Mouse (Mus musculus) gastrocnemius, adult 8-10 months (tissue): Measurements from ENCODE around the gene Msh4. TPM values are rescaled to one million over a fixed set of nuclear protein-coding genes. Genes with fewer than 3 reads are reported as not detected.
A peak's percentile ranks its signal among the peaks of the same experiment; 100 is the strongest.

Source experiments
- DNase-seq, 2 experiments: peaks; one replicate each; pipeline ENCODE4 v3.0.0; 2022; ENCODE audit warnings: low spot score in 2 of 2
- total RNA-seq, 4 experiments: library from RNA; stranded (reverse); gene quantifications; 2 replicates each; pipeline ENCODE4 v1.2.4; 2022

Gene Msh4
- total RNA-seq = under 1 TPM in 1 of 4 experiments, not detected in 3; 0.11 TPM

DNA sequence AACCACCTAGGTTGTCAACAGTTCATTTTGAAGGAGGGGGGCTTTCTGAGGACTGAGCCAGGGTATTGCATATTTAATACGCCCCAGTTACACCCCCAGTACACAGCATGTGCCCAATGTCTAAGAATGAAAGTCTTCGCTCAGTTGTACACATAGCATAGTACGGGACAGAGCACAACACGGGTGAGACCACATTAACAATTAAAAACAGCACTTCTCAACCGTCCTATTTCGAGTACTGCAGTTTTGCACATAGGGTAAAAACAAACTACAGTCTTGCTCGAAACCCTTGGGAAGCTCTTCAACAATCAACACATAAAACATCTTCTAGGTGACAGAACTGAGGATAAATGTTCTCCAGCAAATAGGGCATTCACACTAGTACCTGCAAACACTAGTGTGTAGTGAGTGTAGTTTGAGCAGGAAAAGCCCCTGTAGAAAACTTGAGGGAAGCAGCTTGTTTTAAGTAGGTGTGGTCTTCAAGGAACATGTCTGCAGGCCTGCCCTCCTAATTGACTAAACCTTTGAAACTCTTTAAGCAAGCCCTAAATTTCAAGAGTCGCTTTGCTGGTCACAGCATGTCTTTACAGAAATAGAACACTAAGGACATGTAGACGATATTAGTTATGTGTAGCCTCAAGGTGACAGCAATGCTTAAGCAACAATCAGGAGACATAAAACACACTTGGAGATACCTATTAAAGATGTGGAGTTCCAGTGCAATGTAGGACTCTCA lies at the start of gene Msh4:
Gene Msh4, minus strand, starts transcription at position 3 of the 736 bp plus-strand sequence.
- no peak for DNase-seq

DNA sequence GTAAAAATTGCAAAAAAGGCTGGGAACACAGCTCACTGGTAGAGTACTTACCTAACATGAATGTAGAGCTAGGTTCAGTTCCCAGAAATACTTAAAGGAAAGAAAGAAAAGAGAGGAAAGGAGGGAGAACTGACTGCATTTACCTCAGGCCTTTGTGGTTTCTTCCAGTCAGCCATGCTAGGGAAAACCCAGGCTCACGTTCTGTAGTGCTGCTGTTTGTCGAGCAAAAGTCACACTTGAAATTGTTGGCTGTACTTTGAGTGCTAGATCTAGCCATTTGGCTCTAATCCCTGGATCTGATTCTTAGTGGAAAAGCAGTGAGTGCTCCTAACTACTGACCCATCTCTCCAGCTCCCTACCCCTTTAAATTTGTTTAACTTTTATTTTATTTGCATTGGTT lies 42.2 kb upstream of the Msh4 start:
- no peak for DNase-seq

DNA sequence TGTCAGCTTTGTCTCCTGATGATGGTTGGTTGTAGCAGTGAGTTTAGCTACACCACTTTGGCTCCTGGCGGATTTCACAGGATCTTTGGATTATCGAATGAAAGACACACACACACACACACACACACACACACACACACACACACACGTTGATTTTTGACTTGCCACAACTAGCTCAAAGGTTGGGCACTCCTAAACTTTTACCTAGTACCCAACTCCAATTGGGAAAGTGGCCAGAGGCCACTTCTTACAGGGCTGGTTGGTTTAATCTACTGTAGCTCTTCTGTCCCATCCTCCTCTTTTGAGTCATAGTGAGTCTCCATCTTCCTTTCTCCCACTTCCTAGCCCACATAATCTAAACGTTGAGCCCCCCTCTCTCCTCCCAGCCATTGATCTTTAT lies 41.3 kb upstream of the Msh4 start:
- DNase-seq = no peak

DNA sequence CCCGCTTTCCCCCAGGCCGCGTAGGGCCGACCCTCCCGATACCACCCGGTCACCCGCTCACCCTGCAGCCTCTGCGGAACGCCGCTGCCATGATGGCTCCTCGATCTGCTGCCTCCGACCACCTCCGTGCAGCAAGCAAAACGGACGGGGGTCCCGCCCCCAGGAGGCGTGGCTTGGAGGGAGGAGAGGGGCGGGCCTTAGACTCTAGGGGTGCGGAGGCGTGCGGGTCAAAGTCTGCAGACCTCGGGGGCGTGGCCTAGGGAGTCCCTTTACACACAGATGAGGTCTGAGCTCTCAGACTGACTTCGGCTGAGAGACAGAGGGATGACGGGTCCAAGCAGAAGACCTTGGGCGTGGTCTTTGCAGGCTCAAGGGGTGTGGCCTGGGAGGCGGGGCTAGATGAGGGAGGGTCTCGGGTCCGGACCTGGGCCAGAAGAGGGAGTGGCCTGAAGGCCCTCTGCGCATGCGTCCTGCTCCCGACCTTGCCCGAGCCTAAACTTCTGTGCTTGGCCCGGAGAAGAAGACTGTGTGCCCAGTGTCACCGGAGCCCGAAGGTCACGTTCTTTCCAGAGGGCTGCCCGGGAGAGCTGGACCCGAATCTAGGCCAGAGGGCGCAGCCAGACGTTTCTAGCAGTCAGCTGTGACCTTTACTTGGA lies 38.5 kb upstream of the Msh4 start, which contains the start of gene Acadm:
Gene Acadm, minus strand, starts transcription at position 298 of the 656 bp plus-strand sequence.
- DNase-seq = peak; percentile 97 to 98

- DNase-seq = no peak
These were observed 38.0 kb upstream of the Msh4 start for GRCm38 (mm10) chr3:153943901-153944334.

GRCm38 (mm10) chr3:153943003-153943640 lies 37.2 kb upstream of the Msh4 start:
- DNase-seq = no peak

GRCm38 (mm10) chr3:153941613-153942012 lies 35.7 kb upstream of the Msh4 start:
- no peak for DNase-seq

DNA sequence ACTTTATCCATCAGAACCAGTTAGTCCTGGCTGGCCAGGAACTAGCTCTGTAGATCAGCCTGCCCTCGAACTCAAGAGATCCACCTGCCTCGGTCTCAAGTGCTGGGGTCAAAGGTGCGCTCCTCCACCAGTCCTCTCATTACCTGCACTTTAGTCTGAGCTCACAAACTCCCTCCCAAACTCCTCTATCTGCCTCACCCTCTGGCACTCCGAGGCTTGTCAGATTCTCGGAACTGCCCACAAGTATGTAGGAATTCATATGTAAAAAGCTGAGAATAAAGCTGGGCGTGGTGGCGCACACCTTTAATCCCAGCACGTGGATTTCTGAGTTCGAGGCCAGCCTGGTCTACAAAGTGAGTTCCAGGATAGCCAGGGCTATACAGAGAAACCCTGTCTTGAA lies 34.5 kb upstream of the Msh4 start:
- DNase-seq = no peak

GRCm38 (mm10) chr3:153940021-153940420 lies 34.1 kb upstream of the Msh4 start:
- no peak for DNase-seq

DNA sequence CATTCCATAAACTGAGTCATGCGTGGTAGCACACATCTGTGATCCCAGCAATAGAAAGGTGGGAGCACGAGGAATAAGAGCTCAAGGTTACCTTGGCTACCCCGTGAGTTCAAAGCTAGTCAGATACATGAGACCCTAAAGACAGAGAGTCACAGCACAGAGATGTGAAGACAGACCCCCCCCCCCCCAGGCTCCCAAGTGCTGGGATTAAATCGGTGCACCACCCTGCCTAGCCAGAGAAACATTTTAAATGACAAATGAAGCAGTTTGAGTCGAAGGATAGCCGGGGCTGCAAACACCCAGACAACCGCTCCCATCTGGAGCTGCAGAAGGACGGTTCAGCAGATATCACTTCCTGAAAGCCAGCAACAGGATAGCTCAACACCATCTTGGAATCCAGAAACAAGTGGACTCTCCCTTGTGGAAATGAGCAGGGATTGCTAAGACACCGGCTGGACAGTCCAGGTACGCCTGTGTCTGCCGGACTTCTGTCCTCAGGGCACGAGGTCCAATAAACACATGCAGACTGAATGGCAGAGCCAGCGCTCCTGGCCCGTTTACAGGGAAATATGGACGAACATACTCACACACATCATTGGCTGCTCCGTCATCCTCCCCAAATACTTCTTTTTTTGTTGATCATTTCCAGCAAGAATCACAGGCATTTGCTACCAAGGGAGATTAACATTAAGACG lies 31.3 kb upstream of the Msh4 start:
- no peak for DNase-seq

DNA sequence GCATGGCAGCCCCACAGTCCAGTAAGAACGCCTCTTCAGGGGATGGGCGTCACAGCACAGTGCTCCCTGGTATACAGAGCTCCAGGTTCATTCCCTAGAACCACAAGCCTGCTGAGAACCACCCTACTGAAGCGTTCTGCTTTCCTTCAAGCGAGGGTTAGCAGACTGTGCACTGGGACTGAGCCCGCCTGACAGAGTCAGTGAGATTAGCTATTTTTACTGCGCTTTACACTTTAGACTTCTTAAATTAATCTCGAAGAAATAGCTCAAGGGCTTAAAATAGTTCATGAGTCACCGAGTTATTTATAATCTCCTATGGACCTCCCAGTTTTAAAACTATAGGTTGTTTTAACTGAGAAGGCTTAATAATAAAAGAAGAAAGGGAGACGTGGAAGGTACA lies 29.9 kb upstream of the Msh4 start:
- no peak for DNase-seq

DNA sequence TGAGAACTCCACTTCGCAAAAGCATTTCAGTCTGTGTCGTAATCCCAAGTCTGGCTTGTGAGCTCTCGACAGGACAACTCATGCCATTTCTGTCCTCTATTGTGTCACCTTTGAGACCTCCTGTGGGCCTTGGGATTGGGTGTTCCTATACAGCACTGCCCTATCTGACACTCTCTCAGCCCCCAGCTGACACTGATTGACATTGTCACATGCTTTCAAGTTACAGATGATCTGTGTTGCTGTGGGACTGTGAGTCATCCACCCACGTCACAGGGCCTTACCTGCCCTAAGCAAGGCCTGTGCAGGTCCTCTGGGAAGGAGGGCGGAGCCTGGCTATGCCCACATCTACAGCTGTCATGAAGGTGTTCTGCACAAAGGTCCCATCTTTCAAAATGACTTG lies 26.5 kb upstream of the Msh4 start:
- DNase-seq = no peak

DNA sequence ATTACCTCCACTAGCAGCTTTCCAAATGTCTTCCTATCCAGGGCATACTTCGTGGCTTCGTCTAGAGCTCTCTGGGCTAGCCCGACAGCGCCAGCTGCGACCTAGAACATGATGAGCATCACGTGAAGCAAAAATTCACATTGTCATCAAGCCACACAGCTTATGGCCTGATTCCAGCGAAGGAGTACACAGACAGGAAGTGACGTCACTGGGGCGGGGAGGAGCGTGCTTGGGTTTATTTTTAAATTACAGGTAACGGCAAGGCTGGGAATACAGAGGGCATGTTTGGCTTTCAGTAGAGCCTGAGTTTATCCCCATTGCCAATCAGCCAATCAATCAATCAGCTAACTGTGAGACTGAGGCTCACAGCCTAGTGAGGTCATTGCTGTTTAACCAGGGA lies 23.6 kb upstream of the Msh4 start:
- no peak for DNase-seq

DNA sequence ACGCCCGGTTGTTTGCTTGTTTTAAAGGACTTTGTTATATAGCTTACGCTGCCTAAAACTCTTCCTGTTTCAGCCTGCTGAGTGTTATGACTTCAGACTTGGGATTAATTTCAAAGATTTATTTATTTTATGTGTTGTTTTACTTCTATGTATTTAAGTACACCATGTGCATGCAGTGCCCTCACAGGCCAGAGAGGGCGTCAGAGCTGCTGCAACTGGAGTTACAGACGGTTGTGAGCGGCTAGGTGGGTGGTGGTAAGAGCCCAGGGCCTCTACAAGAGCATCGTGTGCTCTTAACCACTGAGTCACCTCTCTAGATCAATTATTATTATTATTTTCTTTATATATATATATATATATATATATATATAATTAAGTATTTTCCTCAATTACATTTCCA lies 20.4 kb upstream of the Msh4 start:
- DNase-seq = no peak

- no peak for DNase-seq
These were observed 15.4 kb upstream of the Msh4 start for GRCm38 (mm10) chr3:153921147-153921910.

- DNase-seq = no peak
These were observed 11.3 kb upstream of the Msh4 start for GRCm38 (mm10) chr3:153917200-153917599.

- DNase-seq = no peak
These were observed 7.7 kb upstream of the Msh4 start for GRCm38 (mm10) chr3:153913510-153914243.

DNA sequence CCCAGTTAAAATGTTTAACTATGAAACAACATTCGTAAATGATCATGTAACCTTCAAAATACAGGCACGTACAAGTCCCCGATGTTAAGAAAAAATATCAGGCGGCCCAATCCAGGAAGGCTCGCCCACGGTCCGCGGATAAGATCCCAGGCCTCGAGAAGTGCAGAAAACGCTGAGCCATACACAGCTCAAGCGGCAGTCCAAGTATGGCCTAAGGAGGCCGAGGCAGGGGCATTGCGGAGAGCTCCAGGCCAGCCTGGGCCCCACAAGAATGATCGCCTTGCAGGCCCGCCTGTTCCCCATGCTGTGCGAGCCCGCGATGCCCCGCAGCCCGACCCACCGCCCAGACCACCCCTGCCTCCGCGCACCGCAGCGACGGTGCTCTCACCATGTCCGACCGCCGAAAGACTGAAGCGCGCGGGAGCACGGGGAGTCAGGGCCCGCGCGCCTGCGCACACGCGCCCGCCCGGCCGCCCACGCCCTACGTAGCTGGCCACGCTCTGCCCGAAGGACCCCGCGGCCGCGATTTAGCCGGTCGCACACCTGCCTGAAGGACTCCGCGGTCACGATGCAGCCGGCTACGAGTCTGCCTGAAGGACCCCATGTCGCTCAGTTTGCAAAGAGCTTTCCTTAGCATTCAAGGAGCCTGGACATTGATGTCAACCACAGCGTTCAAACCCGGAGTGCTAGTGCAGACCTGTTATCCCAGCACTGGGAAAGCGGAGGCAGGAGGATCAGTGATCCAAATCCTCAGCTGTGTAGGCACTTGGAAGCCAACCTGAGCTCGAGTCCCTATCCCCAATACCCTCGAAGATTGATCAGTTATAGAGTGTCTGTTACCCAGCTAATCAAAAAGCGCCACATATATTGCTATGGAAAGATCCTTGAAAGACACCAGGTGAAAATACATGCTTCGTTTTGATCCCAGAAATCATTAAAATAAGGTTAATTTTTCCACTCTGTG lies 6.9 kb upstream of the Msh4 start, which contains the start of gene Rabggtb:
Gene Rabggtb, minus strand, starts transcription at position 464 of the 964 bp plus-strand sequence.
- DNase-seq = peak; percentile 92 to 93

- DNase-seq = no peak
These were observed 6.0 kb upstream of the Msh4 start for GRCm38 (mm10) chr3:153911882-153912440.
